Mouse (Mus musculus) spleen, adult 2 months (tissue): ENCODE results near the gene Gstm7. TPM values are rescaled to one million over a fixed set of nuclear protein-coding genes. Genes with fewer than 3 reads are reported as not detected.
"Not testable (repeated sequence)": the region's sequence is repeated elsewhere in the genome, so short reads cannot be mapped to it uniquely, and the experiment has no call there.

ENCODE experiments used
- DNase-seq, 2 experiments: peaks; one replicate each; pipeline versions ENCODE4 v3.0.0 to v3.0.0-alpha.2; 2012 to 2021; ENCODE audit warnings: low spot score in 2 of 2, low read depth in 1 of 2
- H3K27ac ChIP-seq: fragments of 200-500 bp; 2 replicates; pipeline ENCODE4 v1.5.1; 2012; ENCODE audit warnings: low read length, inconsistent platforms; ENCODE audit not compliant: insufficient read depth
- H3K27me3 ChIP-seq: fragments of 200-500 bp; 2 replicates; pipeline ENCODE4 v1.6.1; 2012; ENCODE audit warnings: mild to moderate bottlenecking, moderate library complexity, low read length, inconsistent platforms; ENCODE audit not compliant: control insufficient read depth, insufficient read depth
- H3K36me3 ChIP-seq: fragments of 200-500 bp; 2 replicates; pipeline ENCODE4 v1.6.1; 2012; ENCODE audit warnings: mild to moderate bottlenecking, low read length, inconsistent platforms; ENCODE audit not compliant: control insufficient read depth, insufficient read depth
- H3K4me1 ChIP-seq: fragments of 200-500 bp; 2 replicates; pipeline ENCODE4 v1.6.1; 2011; ENCODE audit warnings: inconsistent platforms; ENCODE audit not compliant: control insufficient read depth, insufficient read depth, insufficient read length
- H3K4me3 ChIP-seq: fragments of 200-500 bp; 2 replicates; pipeline ENCODE4 v1.5.1; 2011; ENCODE audit warnings: mild to moderate bottlenecking, inconsistent platforms; ENCODE audit not compliant: insufficient read depth, insufficient read length; ENCODE audit errors: extremely low read depth
- CTCF ChIP-seq: fragments of 200-500 bp; IDR thresholded peaks from 2 replicates; pipeline ENCODE4 v1.5.1; 2011; ENCODE audit warnings: mild to moderate bottlenecking, inconsistent platforms; ENCODE audit not compliant: insufficient read depth, insufficient read length, insufficient replicate concordance; ENCODE audit errors: extremely low read depth
- POLR2A ChIP-seq: fragments of 200-500 bp; IDR thresholded peaks from 2 replicates; pipeline ENCODE4 v1.6.1; 2011; ENCODE audit warnings: low read depth, low read length, inconsistent platforms
- WGBS: fragments of 180-500 bp; shearing (Covaris S2); methylation state at CpG from one replicate; pipeline ENCODE4 v1.1.7; 2018; 5-methylcytosine and 5-hydroxymethylcytosine counted together
- polyA plus RNA-seq: library from polyadenylated mRNA; depleted of rRNA; stranded (reverse); fragments of >200 nt; gene quantifications from 2 replicates; pipeline ENCODE4 v1.2.3, GENCODE M21; 2012

Gstm7 gene
- polyA plus RNA-seq, 1 experiment, result 1.4 TPM

GRCm38 (mm10) chr3:107965592-107965991 lies 34.0 kb upstream of the Gstm7 start:
- WGBS, result 94% methylated on average over 1 of the region's 1 CpGs
- no peaks in the 10 kb centered on the region for H3K36me3 ChIP-seq
- TF ChIP-seq CTCF (no peak), POLR2A (no peak)
- H3K4me1 ChIP-seq, result no peaks in the 10 kb centered on the region
- no peak overlapping the region for H3K4me3 ChIP-seq
- H3K27ac ChIP-seq, result no peak overlapping the region
- H3K27me3 ChIP-seq, result no peaks in the 10 kb centered on the region
- no peak for DNase-seq

DNA sequence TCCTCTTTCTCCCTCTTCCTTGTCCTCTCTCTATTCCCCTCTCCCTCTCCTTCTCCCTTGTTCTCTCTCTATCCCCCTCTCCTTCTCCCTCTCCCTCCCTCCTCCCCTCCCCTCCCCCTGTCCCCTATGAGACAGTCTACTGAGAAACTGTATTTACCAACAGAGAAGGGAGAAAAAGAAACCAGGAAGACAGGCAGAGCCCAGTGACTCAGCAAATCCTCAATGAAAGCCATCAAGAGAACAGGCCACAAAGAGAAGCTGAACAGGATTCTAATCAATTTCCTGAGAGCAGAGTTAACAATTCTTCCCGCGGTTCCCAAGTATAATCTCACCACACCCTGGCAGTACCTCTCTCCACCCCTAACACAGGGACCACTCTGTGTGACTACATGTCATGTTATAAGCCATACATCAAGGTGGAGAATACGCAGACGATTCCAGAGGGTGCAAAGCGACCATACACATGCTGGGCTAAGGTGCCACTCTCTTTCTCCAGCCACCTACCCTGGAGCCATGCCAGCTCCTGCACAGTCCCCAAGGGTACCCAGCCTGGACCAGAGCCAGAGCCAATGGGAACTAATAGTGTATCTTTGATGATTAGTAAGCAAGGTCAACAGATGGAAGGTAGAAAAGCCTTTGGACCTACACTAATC lies 33.2 kb upstream of the Gstm7 start:
- H3K4me3 ChIP-seq, result no peak overlapping the region
- H3K27ac ChIP-seq, result no peak overlapping the region
- no peaks in the 10 kb centered on the region for H3K36me3 ChIP-seq
- DNase-seq, result no peak
- TF ChIP-seq POLR2A (no peak), CTCF (no peak)
- no peaks in the 10 kb centered on the region for H3K4me1 ChIP-seq
- 49% methylated on average over 5 of the region's 5 CpGs for WGBS
- no peaks in the 10 kb centered on the region for H3K27me3 ChIP-seq

DNA sequence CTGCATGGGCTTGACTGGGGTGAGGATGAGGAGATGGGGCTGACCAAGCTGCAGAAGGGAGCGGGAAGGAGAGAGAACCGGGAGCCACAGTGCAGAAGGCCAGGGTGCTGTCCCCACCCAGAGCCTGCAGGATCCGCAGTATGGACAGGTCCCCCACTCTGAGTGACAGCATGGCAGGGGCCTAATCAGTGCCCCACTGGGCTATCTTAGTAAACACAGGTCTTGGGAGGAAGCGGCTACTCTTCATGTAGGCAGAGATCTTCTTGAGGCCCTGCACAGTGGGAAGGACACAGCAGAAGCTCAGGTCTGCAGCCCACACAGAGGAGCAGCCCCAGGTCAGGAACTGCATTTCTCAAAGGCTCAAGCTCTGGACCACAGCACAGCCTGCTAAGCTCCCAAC lies 32.4 kb upstream of the Gstm7 start:
- TF ChIP-seq POLR2A, result no peak
- no peak overlapping the region for H3K27ac ChIP-seq
- H3K4me1 ChIP-seq, result no peaks in the 10 kb centered on the region
- 73% methylated on average over 4 of the region's 4 CpGs for WGBS
- no peak for DNase-seq
- H3K36me3 ChIP-seq, result no peaks in the 10 kb centered on the region
- no peak overlapping the region for H3K4me3 ChIP-seq
- H3K27me3 ChIP-seq, result no peaks in the 10 kb centered on the region

DNA sequence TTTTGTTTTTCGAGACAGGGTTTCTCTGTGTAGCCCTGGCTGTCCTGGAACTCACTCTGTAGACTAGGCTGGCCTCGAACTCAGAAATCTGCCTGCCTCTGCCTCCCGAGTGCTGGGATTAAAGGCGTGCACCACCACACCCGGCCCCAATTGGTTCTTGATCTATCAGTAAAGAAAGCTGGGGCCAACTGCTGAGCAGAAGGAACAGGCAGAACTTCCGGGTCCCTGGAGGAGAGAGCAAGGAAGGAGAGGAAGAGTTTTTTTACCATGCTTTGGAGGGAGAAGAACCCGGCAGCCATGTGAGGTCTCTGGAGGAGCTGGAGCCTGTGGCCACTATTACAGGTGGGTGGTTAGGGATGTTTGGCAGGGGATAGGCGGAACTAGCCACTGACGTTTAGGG lies 23.6 kb upstream of the Gstm7 start:
- not testable (repeated sequence) for H3K4me3 ChIP-seq, H3K4me1 ChIP-seq, H3K27ac ChIP-seq, H3K27me3 ChIP-seq, DNase-seq, H3K36me3 ChIP-seq
- 84% methylated on average over 9 of the region's 9 CpGs for WGBS

- Histone ChIP-seq H3K27ac (no peak overlapping the region), H3K4me1 (no peaks in the 10 kb centered on the region), H3K4me3 (no peak overlapping the region), H3K36me3 (no peaks in the 10 kb centered on the region), H3K27me3 (no peaks in the 10 kb centered on the region)
- DNase-seq, result no peak
- WGBS, result 84% methylated on average over 5 of the region's 5 CpGs
- TF ChIP-seq CTCF, result no peak
- TF ChIP-seq POLR2A, result no peak
Observed at GRCm38 (mm10) chr3:107953906-107954305, 22.3 kb upstream of the Gstm7 start.

DNA sequence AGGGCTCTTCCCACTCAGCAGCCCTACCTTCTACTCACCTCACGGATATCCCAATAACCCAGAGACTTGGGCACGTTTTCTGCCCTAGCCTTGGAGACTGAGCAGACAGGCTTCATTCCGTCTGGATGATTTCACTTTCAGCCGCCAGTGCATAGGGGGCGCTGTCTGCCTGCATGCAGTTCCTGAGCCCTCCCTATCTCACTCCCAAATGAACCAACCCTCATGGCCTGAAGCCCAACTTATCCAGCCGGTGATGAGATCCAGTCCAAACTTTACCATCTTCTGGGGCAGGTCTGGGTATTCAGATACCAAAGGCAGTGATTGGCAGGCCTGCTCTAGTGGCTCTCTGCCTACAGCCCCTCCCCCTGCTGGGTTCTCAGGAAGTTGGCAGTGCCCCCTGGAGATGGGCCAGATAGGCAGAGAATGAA lies 21.7 kb upstream of the Gstm7 start:
- DNase-seq, result peak in 1 of 2 experiments; percentile 10
- Histone ChIP-seq H3K36me3 (no peaks in the 10 kb centered on the region), H3K27me3 (no peaks in the 10 kb centered on the region), H3K4me3 (no peak overlapping the region), H3K4me1 (no peaks in the 10 kb centered on the region), H3K27ac (no peak overlapping the region)
- TF ChIP-seq CTCF (peak; percentile 33; the same call in 1 of the 2 replicates), POLR2A (no peak)
- 34% methylated on average over 6 of the region's 6 CpGs for WGBS

GRCm38 (mm10) chr3:107950531-107950930 lies 18.9 kb upstream of the Gstm7 start:
- no peak for DNase-seq
- WGBS, result 85% methylated on average over 11 of the region's 11 CpGs
- Histone ChIP-seq H3K27ac (no peak overlapping the region), H3K4me1 (no peaks in the 10 kb centered on the region), H3K4me3 (no peak overlapping the region), H3K36me3 (no peaks in the 10 kb centered on the region), H3K27me3 (no peaks in the 10 kb centered on the region)
- no peak for TF ChIP-seq POLR2A
- no peak for TF ChIP-seq CTCF

GRCm38 (mm10) chr3:107949461-107949860 lies 17.8 kb upstream of the Gstm7 start:
- DNase-seq, H3K27ac ChIP-seq: not testable (repeated sequence)

More at GRCm38 (mm10) chr3:107949461-107949860, 17.8 kb upstream of the Gstm7 start:
- not testable (repeated sequence) for H3K27me3 ChIP-seq, H3K4me1 ChIP-seq, H3K36me3 ChIP-seq, H3K4me3 ChIP-seq
- 85% methylated on average over 1 of the region's 1 CpGs for WGBS
